Mouse (Mus musculus) CH12.LX (cell line): ENCODE results near the gene Slfn2. TPM values are rescaled to one million over a fixed set of nuclear protein-coding genes. Genes with fewer than 3 reads are reported as not detected.

Experiments used
- DNase-seq: peaks from one replicate; pipeline ENCODE4 v3.0.0-alpha.2; 2013; ENCODE audit errors: extremely low read depth
- H3K27ac ChIP-seq: 2 replicates; pipeline ENCODE4 v1.5.1; 2012; ENCODE audit warnings: low read depth, mild to moderate bottlenecking, control low read depth, moderate library complexity; ENCODE audit not compliant: insufficient read depth
- H3K27me3 ChIP-seq: replicated peaks from 2 replicates; pipeline ENCODE3; 2012; ENCODE audit warnings: inconsistent platforms
- H3K36me3 ChIP-seq, 2 experiments: replicated peaks in 1 of 2; 2 replicates each; pipeline versions ENCODE3 to v1.6.1; 2012; ENCODE audit warnings: inconsistent platforms in 1 of 2, low read length in 1 of 2, mild to moderate bottlenecking in 1 of 2, mixed read lengths in 1 of 2, moderate library complexity in 1 of 2; ENCODE audit not compliant: control insufficient read depth in 1 of 2, insufficient read depth in 1 of 2
- H3K4me1 ChIP-seq, 2 experiments: 2 replicates each; pipeline ENCODE4 v1.6.1; 2012; ENCODE audit warnings: inconsistent platforms in 1 of 2, moderate library complexity in 1 of 2; ENCODE audit not compliant: insufficient read depth in 2 of 2, control insufficient read depth in 1 of 2
- H3K4me2 ChIP-seq: 2 replicates; pipeline ENCODE4 v1.6.1; 2012; ENCODE audit warnings: low read depth, mild to moderate bottlenecking, control low read depth; ENCODE audit not compliant: poor library complexity, insufficient read depth, severe bottlenecking
- H3K4me3 ChIP-seq, 3 experiments: fragments of 150-350 bp in 1 of 3; sonication (generic) in 1 of 3; replicated peaks in 1 of 3; 2 replicates each; pipeline versions ENCODE3 to v1.5.1; 2011 to 2012; ENCODE audit warnings: low read depth in 2 of 3, low read length in 2 of 3, mild to moderate bottlenecking in 2 of 3, moderate library complexity in 2 of 3, control low read depth in 1 of 3, improper control_type of control experiment in 1 of 3, inconsistent platforms in 1 of 3, mixed read lengths in 1 of 3; ENCODE audit not compliant: poor library complexity in 1 of 3
- H3K79me2 ChIP-seq: replicated peaks from 2 replicates; pipeline ENCODE4 v1.6.1; 2012; ENCODE audit warnings: mild to moderate bottlenecking, moderate library complexity; ENCODE audit not compliant: control insufficient read depth, poor library complexity, insufficient read depth, severe bottlenecking; ENCODE audit errors: extremely low read depth
- H3K9ac ChIP-seq: 2 replicates; pipeline ENCODE4 v1.6.1; 2012; ENCODE audit warnings: low read depth, mild to moderate bottlenecking, control low read depth, moderate library complexity; ENCODE audit not compliant: insufficient read depth
- H3K9me3 ChIP-seq: replicated peaks from 2 replicates; pipeline ENCODE3; 2012; ENCODE audit warnings: low read length, inconsistent platforms, mixed read lengths
- BHLHE40 ChIP-seq: IDR thresholded peaks from 2 replicates; pipeline ENCODE4 v1.6.1; 2011; ENCODE audit warnings: mild to moderate bottlenecking, low read depth, low read length, improper control_type of control experiment
- CHD2 ChIP-seq: IDR thresholded peaks from 2 replicates; pipeline ENCODE4 v1.6.1; 2011; ENCODE audit warnings: low read length, improper control_type of control experiment
- EP300 ChIP-seq: IDR thresholded peaks from 2 replicates; pipeline ENCODE4 v1.6.1; 2011; ENCODE audit warnings: low read length, improper control_type of control experiment
- ETS1 ChIP-seq: conservative IDR thresholded peaks from 2 replicates; pipeline ENCODE4 v1.6.1; 2012; ENCODE audit warnings: low read depth, mild to moderate bottlenecking, inconsistent platforms, low read length, improper control_type of control experiment, moderate library complexity
- GABPA ChIP-seq: IDR thresholded peaks from 2 replicates; pipeline ENCODE4 v1.6.1; 2012; ENCODE audit warnings: low read depth, low read length, improper control_type of control experiment, inconsistent platforms; ENCODE audit not compliant: insufficient replicate concordance
- HCFC1 ChIP-seq: IDR thresholded peaks from 2 replicates; pipeline ENCODE4 v1.6.1; 2012; ENCODE audit warnings: low read depth, mild to moderate bottlenecking, inconsistent platforms, low read length, improper control_type of control experiment
- IRF4 ChIP-seq: IDR thresholded peaks from 2 replicates; pipeline ENCODE4 v1.6.1; 2014; ENCODE audit warnings: low read depth, mild to moderate bottlenecking, inconsistent platforms, low read length, improper control_type of control experiment
- JUN ChIP-seq: IDR thresholded peaks from 2 replicates; pipeline ENCODE4 v1.6.1; 2011; ENCODE audit warnings: low read depth, mild to moderate bottlenecking, low read length, improper control_type of control experiment, moderate library complexity; ENCODE audit not compliant: insufficient read depth
- JUND ChIP-seq: conservative IDR thresholded peaks from 2 replicates; pipeline ENCODE4 v1.6.1; 2011; ENCODE audit warnings: low read depth, low read length, improper control_type of control experiment
- KAT2A ChIP-seq: IDR thresholded peaks from 2 replicates; pipeline ENCODE4 v1.6.1; 2012; ENCODE audit warnings: low read length, improper control_type of control experiment, inconsistent platforms; ENCODE audit not compliant: insufficient replicate concordance
- MAX ChIP-seq: IDR thresholded peaks from 2 replicates; pipeline ENCODE4 v1.6.1; 2011; ENCODE audit warnings: low read length, improper control_type of control experiment
- MEF2A ChIP-seq: IDR thresholded peaks from 2 replicates; pipeline ENCODE4 v1.6.1; 2014; ENCODE audit warnings: low read depth, mild to moderate bottlenecking, inconsistent platforms, low read length, improper control_type of control experiment, borderline replicate concordance
- MYC ChIP-seq: IDR thresholded peaks from 2 replicates; pipeline ENCODE4 v1.6.1; 2011; ENCODE audit warnings: low read depth, mild to moderate bottlenecking, improper control_type of control experiment, low read length
- NELFE ChIP-seq: IDR thresholded peaks from 2 replicates; pipeline ENCODE4 v1.6.1; 2011; ENCODE audit warnings: low read depth, low read length, improper control_type of control experiment
- PAX5 ChIP-seq: IDR thresholded peaks from 2 replicates; pipeline ENCODE4 v1.6.1; 2012; ENCODE audit warnings: low read length, inconsistent platforms, mixed read lengths
- POLR2A ChIP-seq: IDR thresholded peaks from 2 replicates; pipeline ENCODE4 v1.6.1; 2011; ENCODE audit warnings: low read depth, mild to moderate bottlenecking, improper control_type of control experiment, low read length
- POLR2AphosphoS2 ChIP-seq: IDR thresholded peaks from 2 replicates; pipeline ENCODE4 v1.6.1; 2011; ENCODE audit warnings: low read depth, low read length, improper control_type of control experiment
- RAD21 ChIP-seq: IDR thresholded peaks from 2 replicates; pipeline ENCODE4 v1.6.1; 2011; ENCODE audit warnings: low read depth, mild to moderate bottlenecking, low read length, improper control_type of control experiment, moderate library complexity
- RCOR1 ChIP-seq: conservative IDR thresholded peaks from 2 replicates; pipeline ENCODE4 v1.6.1; 2012; ENCODE audit warnings: low read depth, mild to moderate bottlenecking, inconsistent platforms, low read length, improper control_type of control experiment
- SIN3A ChIP-seq: IDR thresholded peaks from 2 replicates; pipeline ENCODE4 v1.6.1; 2012; ENCODE audit warnings: low read length, improper control_type of control experiment, inconsistent platforms
- TCF12 ChIP-seq: IDR thresholded peaks from 2 replicates; pipeline ENCODE4 v1.6.1; 2014; ENCODE audit warnings: low read depth, mild to moderate bottlenecking, inconsistent platforms, low read length, improper control_type of control experiment
- USF1 ChIP-seq: IDR thresholded peaks from 2 replicates; pipeline ENCODE4 v1.6.1; 2014; ENCODE audit warnings: low read depth, mild to moderate bottlenecking, inconsistent platforms, low read length, improper control_type of control experiment
- USF2 ChIP-seq: conservative IDR thresholded peaks from 2 replicates; pipeline ENCODE4 v1.6.1; 2011; ENCODE audit warnings: low read depth, low read length, improper control_type of control experiment
- ZC3H11A ChIP-seq: IDR thresholded peaks from 2 replicates; pipeline ENCODE4 v1.6.1; 2012; ENCODE audit warnings: low read depth, mild to moderate bottlenecking, inconsistent platforms, low read length, improper control_type of control experiment
- ZMIZ1 ChIP-seq: IDR thresholded peaks from 2 replicates; pipeline ENCODE4 v1.6.1; 2012; ENCODE audit warnings: low read depth, mild to moderate bottlenecking, inconsistent platforms, low read length, improper control_type of control experiment
- dilution Hi-C: fragments of 300-500 bp; cut with MboI; formaldehyde crosslinking; loops from 2 replicates; pipeline ENCODE4 v1.14.3; 2020; ENCODE audit warnings: low sequenced_read_pairs; ENCODE audit not compliant: extremely low pct_unique_long_range_greater_than_20kb, extremely low pct_ligation_motif_present
- in situ Hi-C: fragments of 300-500 bp; cut with MboI; formaldehyde crosslinking; loops from 3 replicates; pipeline ENCODE4 v1.14.3; 2019; ENCODE audit warnings: low sequenced_read_pairs, low pct_ligation_motif_present, low pct_unique_long_range_greater_than_20kb, mixed read lengths
- polyA plus RNA-seq: library from polyadenylated mRNA; unstranded; fragments of >175 nt; gene quantifications from 2 replicates; pipeline ENCODE4 v1.2.1, GENCODE M21; 2012; ENCODE audit warnings: low read depth; ENCODE audit not compliant: insufficient read length
- total RNA-seq, 2 experiments: library from RNA; depleted of rRNA; stranded (reverse); fragments of 300-350 nt in 1 of 2; fragments of >200 nt in 1 of 2; gene quantifications; 2 replicates each; pipeline ENCODE4 v1.2.3; 2012 to 2014

Gene Slfn2
- total and polyA plus RNA-seq, 3 experiments: 112 to 241 (median 209) TPM

- TF ChIP-seq MEF2A (peak; percentile 98), KAT2A (no peak), NELFE (no peak), POLR2AphosphoS2 (0 out of 2 replicates have a peak, but pooled peaks have one; percentile 54), MYC (no peak), RAD21 (peak; percentile 7), USF1 (no peak), TCF12 (peak; percentile 98), GABPA (no peak), HCFC1 (peak; percentile 64), RCOR1 (peak; percentile 99), MAX (peak; percentile 64), SIN3A (peak; percentile 92; the same call in 1 of the 2 replicates), PAX5 (no peak), IRF4 (peak; percentile 100), POLR2A (no peak), ZMIZ1 (peak; percentile 72), CHD2 (peak; percentile 96), ZC3H11A (no peak)
These were observed 21.0 kb upstream of the Slfn2 start (continued) for GRCm38 (mm10) chr11:83043891-83044290.

- H3K9me3 ChIP-seq: peaks cover 13% of the 10 kb centered on the region
- H3K4me3 ChIP-seq: no peak overlapping the region
- H3K27me3 ChIP-seq: no peaks in the 10 kb centered on the region
- peaks cover 0 to 6% of the 10 kb centered on the region in 2 experiments for H3K36me3 ChIP-seq
- peaks cover 21 to 44% of the 10 kb centered on the region in 2 experiments for H3K4me1 ChIP-seq
- in situ Hi-C loops (no loop called here), dilution Hi-C loops (no loop called here)
- H3K79me2 ChIP-seq: no peaks in the 10 kb centered on the region
- H3K9ac ChIP-seq: peak overlapping the region; percentile 85
- peak; percentile 45 for DNase-seq
- peak overlapping the region; percentile 60 for H3K27ac ChIP-seq
- H3K4me2 ChIP-seq: no peak overlapping the region; the same call in 1 of the 2 replicates
- peak; percentile 77 for TF ChIP-seq ETS1
- peak; percentile 55 for TF ChIP-seq JUND
- TF ChIP-seq USF2: no peak
- TF ChIP-seq JUN: peak; percentile 46; the same call in 1 of the 2 replicates
- TF ChIP-seq EP300: peak; percentile 67; the same call in 1 of the 2 replicates
- peak; percentile 66; the same call in 1 of the 2 replicates for TF ChIP-seq IRF4
- peak; percentile 73 for TF ChIP-seq BHLHE40
- peak; percentile 79; the same call in 1 of the 2 replicates for TF ChIP-seq MEF2A
- TF ChIP-seq ZMIZ1: no peak
- TF ChIP-seq HCFC1: no peak
- TF ChIP-seq KAT2A: no peak
These were observed 19.3 kb upstream of the Slfn2 start for GRCm38 (mm10) chr11:83045642-83046041.
